Mouse (Mus musculus) kidney, embryonic 14.5 days (tissue): ENCODE data around the gene Zfp992. TPM values are rescaled to one million over a fixed set of nuclear protein-coding genes. Genes with fewer than 3 reads are reported as not detected.
A peak's percentile ranks its signal among the peaks of the same experiment; 100 is the strongest.
"Not testable (repeated sequence)": the region's sequence is repeated elsewhere in the genome, so short reads cannot be mapped to it uniquely, and the experiment has no call there.

Experiments
- ATAC-seq: fragments of 200-750 bp; cut with Nextera tagmentation; 2 replicates; pipeline ENCODE4 v1.8.0; 2017; ENCODE audit warnings: moderate number of reproducible peaks, mild to moderate bottlenecking, moderate TSS enrichment, moderate library complexity; ENCODE audit not compliant: low FRiP score, low TSS enrichment
- H3K27ac ChIP-seq: fragments of 300-500 bp; sonication (generic); 2 replicates; pipeline ENCODE4 v1.5.1; 2014; ENCODE audit warnings: low read depth, mild to moderate bottlenecking, low read length, moderate library complexity, mixed read lengths
- H3K27me3 ChIP-seq: fragments of 300-500 bp; sonication (generic); 2 replicates; pipeline ENCODE4 v1.6.1; 2014; ENCODE audit warnings: mild to moderate bottlenecking, low read length; ENCODE audit not compliant: control insufficient read depth, insufficient read depth
- H3K36me3 ChIP-seq: fragments of 300-500 bp; sonication (generic); 2 replicates; pipeline ENCODE4 v1.6.1; 2014; ENCODE audit warnings: low read length, mixed read lengths; ENCODE audit not compliant: control insufficient read depth, insufficient read depth
- H3K4me1 ChIP-seq: fragments of 300-500 bp; sonication (generic); 2 replicates; pipeline ENCODE4 v1.6.1; 2014; ENCODE audit warnings: low read length, mixed read lengths; ENCODE audit not compliant: control insufficient read depth, insufficient read depth
- H3K4me2 ChIP-seq: fragments of 300-500 bp; sonication (generic); replicated peaks from 2 replicates; pipeline ENCODE4 v1.6.1; 2014; ENCODE audit warnings: low read depth, mild to moderate bottlenecking, low read length
- H3K4me3 ChIP-seq: fragments of 300-500 bp; sonication (generic); 2 replicates; pipeline ENCODE4 v1.5.1; 2014; ENCODE audit warnings: mild to moderate bottlenecking, low read length
- H3K9ac ChIP-seq: fragments of 300-500 bp; sonication (generic); 2 replicates; pipeline ENCODE4 v1.6.1; 2014; ENCODE audit warnings: low read depth, mild to moderate bottlenecking, low read length, moderate library complexity
- H3K9me3 ChIP-seq: fragments of 300-500 bp; sonication (generic); 2 replicates; pipeline ENCODE4 v1.6.1; 2016; ENCODE audit warnings: low read length; ENCODE audit not compliant: control insufficient read depth
- WGBS: fragments of 180-500 bp; shearing (Covaris S2); extraction: QIAGEN DNeasy Blood & Tissue Kit; methylation state at CpG from one replicate; pipeline ENCODE4 v1.1.7; 2014; 5-methylcytosine and 5-hydroxymethylcytosine counted together
- polyA plus RNA-seq: library from polyadenylated mRNA; unstranded; fragments of >200 nt; fragmentation: Nextera tagmentation; extraction: Ambion mirVana; gene quantifications from 2 replicates; pipeline ENCODE4 v1.2.1, GENCODE M21; 2014

The Zfp992 gene
- polyA plus RNA-seq, 1 experiment from 2014 or later = 5.1 TPM

- H3K4me3 ChIP-seq, H3K27ac ChIP-seq, ATAC-seq, H3K4me2 ChIP-seq, H3K36me3 ChIP-seq, H3K9ac ChIP-seq, H3K4me1 ChIP-seq, H3K27me3 ChIP-seq: not testable (repeated sequence)
- WGBS = 87% methylated on average over 2 of the region's 2 CpGs
- H3K9me3 ChIP-seq = peaks cover 56% of the 10 kb centered on the region
These were observed 3.8 kb downstream of the Zfp992 start for GRCm38 (mm10) chr4:146452576-146452975.

GRCm38 (mm10) chr4:146454170-146454569, 5.3 kb downstream of the Zfp992 start:
- H3K4me2 ChIP-seq, ATAC-seq, H3K4me3 ChIP-seq, H3K36me3 ChIP-seq, H3K27me3 ChIP-seq, H3K9ac ChIP-seq, H3K27ac ChIP-seq, H3K4me1 ChIP-seq: not testable (repeated sequence)
- 73% methylated on average over 1 of the region's 1 CpGs for WGBS
- H3K9me3 ChIP-seq = peaks cover 48% of the 10 kb centered on the region

- H3K36me3 ChIP-seq = no peaks in the 10 kb centered on the region
- no peaks in the 10 kb centered on the region for H3K27me3 ChIP-seq
- H3K9ac ChIP-seq = no peak overlapping the region
- H3K27ac ChIP-seq = no peak overlapping the region
- H3K4me1 ChIP-seq = no peaks in the 10 kb centered on the region
- H3K4me2 ChIP-seq = no peak overlapping the region
- peaks cover 48% of the 10 kb centered on the region for H3K9me3 ChIP-seq
- ATAC-seq = no peak
- no peak overlapping the region for H3K4me3 ChIP-seq
- 52% methylated on average over 2 of the region's 2 CpGs for WGBS
These were observed 6.1 kb downstream of the Zfp992 start for GRCm38 (mm10) chr4:146454896-146455295.

GRCm38 (mm10) chr4:146455321-146455721, 6.5 kb downstream of the Zfp992 start:
- Histone ChIP-seq H3K27ac (no peak overlapping the region), H3K9me3 (peaks cover 48% of the 10 kb centered on the region)
- WGBS = 95% methylated on average over 7 of the region's 7 CpGs

GRCm38 (mm10) chr4:146456061-146456726, 7.4 kb downstream of the Zfp992 start:
- Histone ChIP-seq H3K4me2 (no peak overlapping the region), H3K4me1 (no peaks in the 10 kb centered on the region), H3K9me3 (peaks cover 52% of the 10 kb centered on the region), H3K4me3 (no peak overlapping the region), H3K36me3 (no peaks in the 10 kb centered on the region), H3K27me3 (no peaks in the 10 kb centered on the region), H3K9ac (no peak overlapping the region), H3K27ac (no peak overlapping the region)
- no peak for ATAC-seq
- 75% methylated on average over 4 of the region's 4 CpGs for WGBS

More at GRCm38 (mm10) chr4:146455321-146455721, 6.5 kb downstream of the Zfp992 start:
- Histone ChIP-seq H3K27me3 (no peaks in the 10 kb centered on the region), H3K9ac (no peak overlapping the region), H3K36me3 (no peaks in the 10 kb centered on the region), H3K4me3 (no peak overlapping the region), H3K4me1 (no peaks in the 10 kb centered on the region), H3K4me2 (no peak overlapping the region)
- peak; percentile 41 for ATAC-seq

DNA sequence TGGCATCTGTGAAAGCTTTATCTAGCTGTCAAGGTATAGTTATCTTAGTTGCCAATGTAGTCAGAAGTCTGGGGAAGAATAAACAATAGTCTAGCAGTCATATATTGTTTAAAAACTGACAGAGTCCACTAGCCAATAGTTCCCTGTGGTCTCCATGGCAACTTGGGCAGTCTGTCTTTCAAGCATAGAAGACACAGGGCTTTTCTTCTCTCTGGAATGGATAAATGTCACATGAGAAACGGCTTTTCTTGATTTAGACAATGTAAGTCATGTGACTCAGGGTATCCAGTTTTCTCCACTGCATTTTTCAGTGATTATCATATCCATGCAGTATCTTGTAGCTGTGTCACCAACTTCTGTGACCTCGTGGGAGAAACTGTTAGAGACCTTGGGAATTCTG, 8.3 kb downstream of the Zfp992 start:
- no peak overlapping the region for H3K27ac ChIP-seq
- ATAC-seq = no peak
- no peaks in the 10 kb centered on the region for H3K27me3 ChIP-seq
- 69% methylated on average over 2 of the region's 2 CpGs for WGBS
- H3K4me3 ChIP-seq = no peak overlapping the region
- no peaks in the 10 kb centered on the region for H3K36me3 ChIP-seq
- H3K9me3 ChIP-seq = peaks cover 52% of the 10 kb centered on the region
- H3K4me2 ChIP-seq = no peak overlapping the region
- H3K9ac ChIP-seq = no peak overlapping the region
- H3K4me1 ChIP-seq = no peaks in the 10 kb centered on the region

- WGBS = 74% methylated on average over 1 of the region's 1 CpGs
These were observed 8.9 kb downstream of the Zfp992 start for GRCm38 (mm10) chr4:146457720-146458119.

GRCm38 (mm10) chr4:146459822-146460221, 11.0 kb downstream of the Zfp992 start:
- not testable (repeated sequence) for H3K27ac ChIP-seq, ATAC-seq

More at GRCm38 (mm10) chr4:146457720-146458119, 8.9 kb downstream of the Zfp992 start:
- H3K27ac ChIP-seq = no peak overlapping the region
- no peaks in the 10 kb centered on the region for H3K36me3 ChIP-seq
- no peak overlapping the region for H3K4me2 ChIP-seq
- H3K9me3 ChIP-seq = peaks cover 49% of the 10 kb centered on the region
- no peaks in the 10 kb centered on the region for H3K27me3 ChIP-seq
- H3K9ac ChIP-seq = no peak overlapping the region
- H3K4me1 ChIP-seq = no peaks in the 10 kb centered on the region
- no peak overlapping the region for H3K4me3 ChIP-seq
- peak; percentile 32; the same call in 1 of the 2 replicates for ATAC-seq

GRCm38 (mm10) chr4:146460685-146461084, 11.9 kb downstream of the Zfp992 start:
- H3K4me3 ChIP-seq, H3K27ac ChIP-seq, H3K36me3 ChIP-seq, ATAC-seq, H3K4me1 ChIP-seq, H3K27me3 ChIP-seq, H3K4me2 ChIP-seq, H3K9ac ChIP-seq: not testable (repeated sequence)
- peaks cover 33% of the 10 kb centered on the region for H3K9me3 ChIP-seq
- 82% methylated on average over 5 of the region's 5 CpGs for WGBS

More at GRCm38 (mm10) chr4:146459822-146460221, 11.0 kb downstream of the Zfp992 start:
- not testable (repeated sequence) for H3K4me1 ChIP-seq, H3K9ac ChIP-seq, H3K4me3 ChIP-seq, H3K36me3 ChIP-seq, H3K4me2 ChIP-seq, H3K27me3 ChIP-seq
- 78% methylated on average over 5 of the region's 5 CpGs for WGBS
- H3K9me3 ChIP-seq = peaks cover 36% of the 10 kb centered on the region
